Mouse (Mus musculus) embryonic fibroblast, embryonic 13.5 days (primary cell): ENCODE measurements around the gene Mynn. TPM values are rescaled to one million over a fixed set of nuclear protein-coding genes. Genes with fewer than 3 reads are reported as not detected.
A peak's percentile ranks its signal among the peaks of the same experiment; 100 is the strongest.

Experiments
- H3K27ac ChIP-seq: 2 replicates; pipeline ENCODE4 v1.5.1; 2012; ENCODE audit warnings: low read length, control low read depth, inconsistent platforms; ENCODE audit not compliant: insufficient read depth
- H3K4me1 ChIP-seq: 2 replicates; pipeline ENCODE4 v1.6.1; 2011; ENCODE audit warnings: low read length; ENCODE audit not compliant: control insufficient read depth, insufficient read depth
- H3K4me3 ChIP-seq: 2 replicates; pipeline ENCODE4 v1.5.1; 2011; ENCODE audit warnings: mild to moderate bottlenecking, control low read depth, low read length; ENCODE audit not compliant: insufficient read depth
- CTCF ChIP-seq: IDR thresholded peaks from 2 replicates; pipeline ENCODE4 v1.5.1; 2011; ENCODE audit warnings: mild to moderate bottlenecking, control low read depth, low read length, moderate library complexity, borderline replicate concordance; ENCODE audit not compliant: insufficient read depth
- POLR2A ChIP-seq: IDR thresholded peaks from 2 replicates; pipeline ENCODE4 v1.6.1; 2011; ENCODE audit warnings: low read depth, mild to moderate bottlenecking, control low read depth, low read length, moderate library complexity
- polyA plus RNA-seq: library from polyadenylated mRNA; stranded (reverse); fragments of >200 nt; gene quantifications from 2 replicates; pipeline ENCODE4 v1.2.4, GENCODE M21; 2011; ENCODE audit warnings: low read depth; ENCODE audit not compliant: missing spikeins, insufficient read length

Mynn gene
- polyA plus RNA-seq, 1 experiment = 22.9 TPM

- H3K4me1 ChIP-seq = no peaks in the 10 kb centered on the region
- peak within 1 kb of the TSS; percentile 66 for H3K4me3 ChIP-seq
- no peak within 1 kb of the TSS for H3K27ac ChIP-seq
- no peak for TF ChIP-seq CTCF
Observed at GRCm38 (mm10) chr3:30599711-30600545, 1.9 kb upstream of the Mynn start, which contains the start of gene Actrt3. Gene Actrt3, minus strand, starts transcription at chr3:30599939.

GRCm38 (mm10) chr3:30600717-30601116, 1.1 kb upstream of the Mynn start:
- Histone ChIP-seq H3K27ac (no peak overlapping the region), H3K4me1 (no peaks in the 10 kb centered on the region), H3K4me3 (peak overlapping the region; percentile 66)
- TF ChIP-seq CTCF (no peak), POLR2A (no peak)

GRCm38 (mm10) chr3:30601175-30601574, 690 bp upstream of the Mynn start:
- TF ChIP-seq CTCF (no peak), POLR2A (0 out of 2 replicates have a peak, but pooled peaks have one; percentile 21)
- no peaks in the 10 kb centered on the region for H3K4me1 ChIP-seq
- peak overlapping the region; percentile 66 for H3K4me3 ChIP-seq
- no peak overlapping the region; the same call in 1 of the 2 replicates for H3K27ac ChIP-seq

DNA sequence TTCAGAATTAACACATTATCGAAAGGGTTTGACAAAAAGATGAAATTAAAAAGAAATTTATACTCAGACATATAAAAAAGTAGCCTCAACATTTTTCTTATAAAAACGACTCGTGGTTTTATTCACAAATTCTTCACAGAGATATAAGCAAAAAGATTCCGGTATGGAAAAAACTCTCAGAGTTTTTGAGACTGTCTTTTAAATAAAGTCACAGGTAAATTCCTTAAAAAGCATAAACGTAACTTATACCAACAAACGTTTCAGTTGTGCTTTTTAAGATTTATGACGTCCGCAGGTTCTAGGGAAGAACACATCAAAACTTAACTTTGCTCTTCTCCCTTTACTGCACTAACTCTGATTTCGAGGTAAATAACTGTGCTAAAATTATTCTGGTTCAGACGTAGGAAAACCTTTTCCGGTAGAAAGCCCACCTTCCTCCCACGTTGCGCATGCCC, 228 bp upstream of the Mynn start:
- Histone ChIP-seq H3K4me1 (no peaks in the 10 kb centered on the region), H3K4me3 (peak overlapping the region; percentile 76), H3K27ac (peak overlapping the region; percentile 91)
- no peak for TF ChIP-seq CTCF
- no peak; the same call in 1 of the 2 replicates for TF ChIP-seq POLR2A

- Histone ChIP-seq H3K4me1 (no peaks in the 10 kb centered on the region), H3K27ac (peak overlapping the region; percentile 91), H3K4me3 (peak overlapping the region; percentile 76)
- TF ChIP-seq CTCF (no peak), POLR2A (no peak)
Observed at GRCm38 (mm10) chr3:30602740-30603098, 854 bp downstream of the Mynn start.

DNA sequence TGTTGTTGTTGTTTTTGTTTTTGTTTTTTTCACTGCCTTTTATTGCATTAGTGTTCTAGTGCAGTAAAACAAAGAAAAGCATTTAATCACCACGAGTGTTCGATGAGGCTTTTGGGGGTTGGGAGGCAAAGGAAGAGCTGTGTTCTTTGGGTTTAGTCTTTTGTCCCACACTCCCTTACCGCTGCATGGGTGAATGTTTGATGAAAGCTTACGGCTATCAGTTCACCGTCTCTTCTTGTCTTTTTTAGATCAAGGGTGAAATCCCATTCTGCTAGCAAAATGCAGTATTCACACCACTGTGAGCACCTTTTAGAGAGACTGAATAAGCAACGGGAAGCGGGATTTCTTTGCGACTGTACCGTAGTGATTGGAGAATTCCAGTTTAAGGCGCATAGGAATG, 1.4 kb downstream of the Mynn start:
- TF ChIP-seq CTCF (no peak), POLR2A (no peak)
- Histone ChIP-seq H3K4me1 (no peaks in the 10 kb centered on the region), H3K27ac (no peak overlapping the region), H3K4me3 (peak overlapping the region; percentile 76)

GRCm38 (mm10) chr3:30608999-30609398, 7.1 kb downstream of the Mynn start:
- no peaks in the 10 kb centered on the region for H3K4me1 ChIP-seq
- H3K27ac ChIP-seq = no peak overlapping the region
- no peak for TF ChIP-seq POLR2A
- TF ChIP-seq CTCF = no peak
- H3K4me3 ChIP-seq = no peak overlapping the region

DNA sequence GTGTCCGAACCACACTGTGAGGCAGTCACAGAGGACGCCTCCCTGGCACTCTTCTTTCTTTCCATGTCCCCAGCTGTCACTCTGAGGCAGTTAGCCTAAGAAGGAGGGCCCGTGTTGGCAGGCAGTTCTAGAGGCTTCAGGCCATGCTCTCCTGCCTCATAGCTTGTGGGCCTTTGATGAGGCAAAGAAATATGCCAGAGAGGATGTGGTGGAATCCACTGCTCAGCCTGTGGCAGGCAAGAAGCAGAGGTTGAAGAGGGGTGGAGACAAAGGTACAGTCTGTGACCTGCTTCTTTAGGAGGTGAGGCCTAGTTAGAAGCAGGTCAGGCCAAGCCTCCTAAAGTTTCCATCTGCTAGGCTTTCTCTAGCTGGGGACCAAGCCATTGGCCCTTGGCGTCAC, 9.1 kb downstream of the Mynn start:
- no peak overlapping the region for H3K4me3 ChIP-seq
- no peak overlapping the region for H3K27ac ChIP-seq
- H3K4me1 ChIP-seq = no peaks in the 10 kb centered on the region
- TF ChIP-seq POLR2A (no peak), CTCF (no peak)

DNA sequence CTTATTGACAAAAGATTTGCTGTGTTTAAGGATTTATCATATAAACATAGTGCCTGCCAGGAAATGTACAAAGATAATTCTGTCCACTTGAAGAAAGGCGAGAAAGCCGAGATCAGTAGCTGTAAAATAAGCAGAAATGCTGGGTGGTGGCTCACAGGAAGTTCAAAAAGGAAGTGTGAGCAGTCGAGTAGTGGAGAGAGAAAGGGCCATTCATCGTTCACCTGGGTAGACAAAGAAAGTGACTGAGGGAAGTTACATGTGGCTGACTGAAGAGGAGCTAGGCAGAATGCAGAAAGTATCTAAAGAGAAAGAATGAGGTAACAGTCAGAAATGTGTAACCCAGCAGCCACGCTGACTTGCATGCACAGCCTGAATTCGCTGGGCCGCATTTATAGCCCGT, 18.3 kb downstream of the Mynn start:
- TF ChIP-seq POLR2A = no peak
- no peak for TF ChIP-seq CTCF
- no peaks in the 10 kb centered on the region for H3K4me1 ChIP-seq
- no peak overlapping the region for H3K4me3 ChIP-seq
- no peak overlapping the region for H3K27ac ChIP-seq

GRCm38 (mm10) chr3:30633681-30634080, 31.8 kb downstream of the Mynn start:
- Histone ChIP-seq H3K27ac (no peak overlapping the region), H3K4me1 (no peaks in the 10 kb centered on the region), H3K4me3 (no peak overlapping the region)
- TF ChIP-seq CTCF = no peak
- no peak for TF ChIP-seq POLR2A
